Mouse (Mus musculus) heart, embryonic 12.5 days (tissue): ENCODE measurements around the gene Pard6a. TPM values are rescaled to one million over a fixed set of nuclear protein-coding genes. Genes with fewer than 3 reads are reported as not detected.

ENCODE experiments used
- ATAC-seq: fragments of 200-750 bp; cut with Nextera tagmentation; 2 replicates; pipeline ENCODE4 v1.8.0; 2017; ENCODE audit warnings: moderate TSS enrichment, moderate library complexity; ENCODE audit not compliant: insufficient number of reproducible peaks, low FRiP score
- H3K27ac ChIP-seq: fragments of 300-500 bp; sonication (generic); 2 replicates; pipeline ENCODE4 v1.5.1; 2016; ENCODE audit warnings: mild to moderate bottlenecking, moderate library complexity; ENCODE audit not compliant: poor library complexity, severe bottlenecking
- H3K27me3 ChIP-seq: fragments of 300-500 bp; sonication (generic); replicated peaks from 2 replicates; pipeline ENCODE4 v1.6.1; 2016; ENCODE audit warnings: mild to moderate bottlenecking, moderate library complexity
- H3K36me3 ChIP-seq: fragments of 300-500 bp; sonication (generic); 2 replicates; pipeline ENCODE4 v1.6.1; 2016; ENCODE audit warnings: mild to moderate bottlenecking, moderate library complexity
- H3K4me1 ChIP-seq: fragments of 300-500 bp; sonication (generic); replicated peaks from 2 replicates; pipeline ENCODE4 v1.6.1; 2016; ENCODE audit warnings: mild to moderate bottlenecking
- H3K4me2 ChIP-seq: fragments of 300-500 bp; sonication (generic); 2 replicates; pipeline ENCODE4 v1.6.1; 2016; ENCODE audit warnings: mild to moderate bottlenecking, moderate library complexity
- H3K4me3 ChIP-seq: fragments of 300-500 bp; sonication (generic); 2 replicates; pipeline ENCODE4 v1.5.1; 2016; ENCODE audit warnings: mild to moderate bottlenecking
- H3K9ac ChIP-seq: fragments of 300-500 bp; sonication (generic); 2 replicates; pipeline ENCODE4 v1.6.1; 2016; ENCODE audit warnings: mild to moderate bottlenecking, moderate library complexity
- H3K9me3 ChIP-seq: fragments of 300-500 bp; sonication (generic); replicated peaks from 2 replicates; pipeline ENCODE4 v1.6.1; 2016; ENCODE audit warnings: mild to moderate bottlenecking, moderate library complexity
- WGBS: fragments of 180-500 bp; shearing (Covaris S2); methylation state at CpG from one replicate; pipeline ENCODE4 v1.1.7; 2016; 5-methylcytosine and 5-hydroxymethylcytosine counted together
- polyA plus RNA-seq: library from polyadenylated mRNA; unstranded; fragments of >200 nt; fragmentation: Nextera tagmentation; extraction: Ambion mirVana; gene quantifications from 2 replicates; pipeline ENCODE4 v1.2.1, GENCODE M21; 2016

Gene Pard6a
- polyA plus RNA-seq, 1 experiment from 2014 or later: 14.0 TPM

DNA sequence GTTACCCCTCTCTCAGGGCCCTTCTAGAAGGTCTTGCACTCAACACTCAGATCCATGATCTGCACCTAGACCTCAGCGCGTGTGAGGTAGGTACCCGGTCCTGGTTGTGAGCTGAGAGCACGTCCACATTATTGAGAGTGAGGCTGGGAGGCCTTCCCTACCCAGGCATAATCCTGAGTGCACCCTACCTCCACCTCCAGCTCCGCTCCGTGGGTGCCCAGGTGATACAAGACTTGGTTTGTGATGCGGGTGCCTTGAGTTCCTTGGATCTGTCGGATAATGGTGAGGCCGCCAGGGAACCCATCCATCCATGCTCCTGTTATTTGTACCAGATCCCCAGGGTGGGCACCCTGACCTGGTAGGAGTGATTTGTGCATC lies 11.0 kb upstream of the Pard6a start:
- Histone ChIP-seq H3K9ac (no peak overlapping the region), H3K4me1 (peaks cover 31% of the 10 kb centered on the region), H3K4me2 (no peak overlapping the region), H3K36me3 (peaks cover 4% of the 10 kb centered on the region), H3K27ac (no peak overlapping the region), H3K27me3 (peaks cover 37% of the 10 kb centered on the region), H3K9me3 (peaks cover 8% of the 10 kb centered on the region; the same call in 1 of the 2 replicates), H3K4me3 (no peak overlapping the region)
- no peak for ATAC-seq
- 85% methylated on average over 9 of the region's 9 CpGs for WGBS

DNA sequence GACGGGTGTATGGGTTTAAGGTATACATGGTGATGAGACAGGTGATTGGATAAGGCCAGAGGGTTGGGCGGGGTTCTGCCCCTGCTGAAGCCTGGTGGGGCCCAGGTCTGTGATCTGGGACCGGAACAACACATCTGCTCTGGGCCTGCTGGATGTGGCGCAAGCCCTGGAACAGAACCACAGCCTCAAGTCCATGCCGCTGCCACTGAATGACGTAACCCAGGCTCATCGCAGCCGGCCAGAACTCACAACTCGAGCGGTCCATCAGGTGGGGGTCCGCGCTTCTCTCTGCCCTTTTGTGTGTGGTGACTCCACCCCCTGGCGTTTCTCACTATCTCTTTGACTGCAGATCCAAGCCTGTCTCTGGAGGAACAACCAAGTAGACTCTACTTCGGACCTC lies 10.0 kb upstream of the Pard6a start:
- Histone ChIP-seq H3K4me2 (no peak overlapping the region), H3K9me3 (peaks cover 8% of the 10 kb centered on the region; the same call in 1 of the 2 replicates), H3K36me3 (peaks cover 4% of the 10 kb centered on the region), H3K4me1 (peaks cover 22% of the 10 kb centered on the region), H3K4me3 (no peak overlapping the region), H3K27ac (no peak overlapping the region), H3K27me3 (peaks cover 45% of the 10 kb centered on the region), H3K9ac (no peak overlapping the region)
- WGBS: 69% methylated on average over 14 of the region's 14 CpGs
- ATAC-seq: no peak

DNA sequence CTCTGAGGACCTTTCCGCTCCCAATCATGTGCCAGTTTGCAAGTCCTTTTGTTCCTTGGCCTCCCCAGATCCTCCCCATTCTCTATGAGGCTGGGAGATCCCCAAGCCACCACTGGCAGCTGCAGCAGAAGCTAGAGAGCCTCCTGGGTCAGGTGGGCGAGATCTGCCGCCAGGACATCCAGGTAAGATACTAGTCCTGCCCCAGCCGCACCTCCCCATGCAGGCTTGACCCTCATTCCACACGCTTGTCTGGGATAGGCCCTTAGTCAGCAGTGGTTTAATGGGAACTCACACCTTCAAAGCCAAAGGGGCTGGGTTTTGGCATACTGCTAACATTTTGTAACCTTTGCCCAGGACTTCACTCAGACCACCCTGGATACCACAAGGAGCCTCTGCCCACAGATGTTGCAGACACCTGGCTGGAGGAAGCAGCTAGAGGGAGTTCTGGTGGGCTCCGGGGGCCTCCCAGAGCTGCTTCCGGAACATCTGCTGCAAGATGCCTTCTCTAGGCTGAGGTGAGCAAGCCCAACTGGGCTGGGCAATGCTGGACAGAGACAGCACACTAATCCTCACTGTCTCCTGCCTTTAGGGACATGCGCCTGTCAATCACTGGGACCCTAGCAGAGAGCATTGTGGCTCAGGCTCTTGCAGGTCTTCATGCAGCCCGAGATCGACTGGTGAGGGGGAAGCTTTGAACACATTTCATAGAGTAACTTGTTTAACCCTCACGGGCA lies 8.3 kb upstream of the Pard6a start:
- Histone ChIP-seq H3K27me3 (peaks cover 45% of the 10 kb centered on the region), H3K27ac (no peak overlapping the region), H3K4me1 (peaks cover 19% of the 10 kb centered on the region), H3K4me3 (no peak overlapping the region), H3K4me2 (no peak overlapping the region), H3K9me3 (peaks cover 8% of the 10 kb centered on the region; the same call in 1 of the 2 replicates), H3K36me3 (peaks cover 12% of the 10 kb centered on the region), H3K9ac (no peak overlapping the region)
- 88% methylated on average over 11 of the region's 11 CpGs for WGBS
- no peak for ATAC-seq

DNA sequence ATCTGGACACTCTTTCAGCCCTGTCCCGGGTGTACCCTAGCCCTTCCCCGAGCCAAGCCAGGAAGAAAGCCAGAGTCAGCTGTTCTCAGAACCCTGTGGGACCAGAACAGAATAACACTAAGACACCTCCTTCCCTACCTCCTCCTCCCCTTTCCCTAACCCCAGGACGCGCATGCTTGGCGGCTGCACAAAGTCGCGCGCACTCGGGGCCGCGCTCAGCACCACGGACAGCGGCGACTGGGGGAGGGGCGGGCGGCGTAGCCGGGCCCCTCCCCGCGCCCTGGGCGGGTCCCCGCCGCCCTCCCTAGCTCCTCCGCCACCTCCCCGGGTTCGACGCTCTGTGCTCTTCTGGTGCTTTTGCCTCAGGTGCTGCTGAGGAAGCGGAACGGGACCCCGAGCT lies 7.3 kb upstream of the Pard6a start:
- peaks cover 23% of the 10 kb centered on the region for H3K36me3 ChIP-seq
- peak; percentile 43; the same call in 1 of the 2 replicates for ATAC-seq
- H3K4me1 ChIP-seq: peaks cover 12% of the 10 kb centered on the region
- peak overlapping the region; percentile 47 for H3K4me3 ChIP-seq
- H3K9me3 ChIP-seq: peaks cover 8% of the 10 kb centered on the region; the same call in 1 of the 2 replicates
- peaks cover 45% of the 10 kb centered on the region for H3K27me3 ChIP-seq
- H3K27ac ChIP-seq: no peak overlapping the region
- 5% methylated on average over 24 of the region's 30 CpGs for WGBS
- peak overlapping the region; percentile 86 for H3K4me2 ChIP-seq
- peak overlapping the region; percentile 28; the same call in 1 of the 2 replicates for H3K9ac ChIP-seq

DNA sequence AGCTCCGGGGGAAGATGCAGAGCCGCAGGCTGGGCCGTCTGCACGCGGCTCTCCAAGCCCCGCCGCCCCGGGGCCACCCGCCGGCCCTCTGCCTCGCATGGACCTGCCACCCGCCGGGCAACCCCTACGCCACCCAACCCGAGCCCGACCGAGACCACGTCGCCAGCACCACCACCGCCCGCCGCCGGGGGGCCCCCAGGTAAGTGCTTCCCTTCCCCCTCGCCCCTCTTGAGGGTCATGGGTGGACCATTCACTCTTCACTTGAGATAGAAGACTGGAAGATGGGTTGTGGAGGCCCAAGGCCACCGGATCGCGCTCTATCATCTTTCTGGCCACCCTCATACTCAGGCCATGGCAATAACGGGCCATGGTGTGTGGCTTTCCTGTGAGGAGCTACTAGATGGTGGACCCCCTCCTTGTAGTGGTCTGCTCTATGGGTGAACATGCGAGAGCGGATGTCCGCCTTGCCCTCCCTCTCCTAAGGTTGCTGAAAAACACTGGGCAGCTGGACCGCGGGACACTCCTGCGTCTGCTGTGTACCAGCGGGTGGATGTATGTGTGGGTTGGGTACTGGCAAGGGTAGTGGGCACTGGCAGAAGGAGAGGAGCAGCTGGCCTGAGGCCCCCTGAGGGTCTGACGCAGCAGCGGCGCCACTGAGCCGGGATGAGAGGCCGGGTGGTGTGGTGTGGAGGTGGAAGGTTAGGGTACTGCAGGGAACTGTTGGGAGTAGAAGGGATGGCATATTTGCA lies 6.7 kb upstream of the Pard6a start:
- Histone ChIP-seq H3K27me3 (peaks cover 39% of the 10 kb centered on the region), H3K36me3 (peaks cover 25% of the 10 kb centered on the region), H3K4me3 (peak overlapping the region; percentile 47), H3K4me2 (peak overlapping the region; percentile 86), H3K4me1 (peaks cover 12% of the 10 kb centered on the region), H3K27ac (no peak overlapping the region), H3K9ac (peak overlapping the region; percentile 28; the same call in 1 of the 2 replicates), H3K9me3 (peaks cover 8% of the 10 kb centered on the region; the same call in 1 of the 2 replicates)
- ATAC-seq: 0 out of 2 replicates have a peak, but pooled peaks have one; percentile 3
- 7% methylated on average over 39 of the region's 40 CpGs for WGBS

DNA sequence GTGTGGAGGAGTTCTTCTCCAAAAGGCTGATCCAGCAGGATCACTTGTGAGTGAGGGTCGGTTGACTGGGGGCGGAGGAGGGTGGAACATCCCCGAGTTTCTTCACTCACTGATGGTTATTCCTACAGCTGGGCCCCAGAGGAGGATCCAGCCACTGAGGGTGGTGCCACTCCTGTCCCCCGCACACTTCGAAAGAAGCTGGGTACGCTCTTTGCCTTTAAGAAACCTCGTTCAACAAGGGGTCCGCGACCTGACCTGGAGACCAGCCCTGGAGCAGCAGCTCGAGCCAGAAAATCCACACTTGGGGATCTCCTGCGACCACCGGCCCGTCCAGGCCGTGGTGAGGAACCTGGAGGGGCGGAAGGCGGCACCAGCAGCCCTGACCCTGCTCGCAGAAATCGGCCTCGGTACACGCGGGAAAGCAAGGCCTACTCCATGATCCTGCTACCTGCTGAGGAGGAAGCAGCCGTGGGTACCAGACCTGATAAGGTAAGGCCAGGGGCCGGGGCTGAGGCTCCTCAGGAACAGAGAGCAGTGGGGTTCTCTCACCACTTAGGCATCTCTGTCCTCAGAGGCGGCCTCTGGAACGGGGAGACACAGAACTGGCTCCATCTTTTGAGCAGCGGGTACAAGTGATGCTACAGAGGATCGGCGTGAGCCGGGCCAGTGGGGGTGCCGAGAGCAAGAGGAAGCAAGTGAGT lies 5.7 kb upstream of the Pard6a start:
- no peak for ATAC-seq
- WGBS: 74% methylated on average over 30 of the region's 30 CpGs

DNA sequence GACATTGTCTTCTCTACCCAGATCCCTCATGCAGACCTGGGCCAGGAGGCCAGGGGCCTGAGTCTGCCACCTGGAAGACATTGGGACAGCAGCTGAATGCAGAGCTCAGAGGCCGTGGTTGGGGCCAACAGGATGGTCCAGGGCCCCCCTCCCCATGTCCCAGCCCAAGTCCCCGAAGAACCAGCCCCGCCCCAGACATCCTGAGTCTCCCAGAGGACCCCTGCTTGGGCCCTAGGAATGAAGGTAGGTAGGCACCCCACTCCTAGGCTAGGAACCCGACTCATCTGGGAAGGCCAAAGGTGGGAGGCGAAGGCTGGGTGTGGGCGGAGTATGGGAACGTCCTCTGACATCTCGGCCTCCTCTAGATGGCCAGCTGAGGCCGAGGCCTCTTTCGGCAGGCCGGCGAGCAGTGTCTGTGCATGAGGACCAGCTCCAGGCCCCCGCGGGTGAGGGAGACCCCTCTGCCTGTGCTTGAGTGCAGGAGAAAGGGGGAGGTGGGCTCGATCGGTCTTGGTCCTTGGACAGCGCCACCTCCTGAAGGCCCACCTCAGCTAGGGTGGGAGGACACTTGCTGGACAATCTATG lies 3.7 kb upstream of the Pard6a start:
- 90% methylated on average over 17 of the region's 17 CpGs for WGBS
- Histone ChIP-seq H3K4me2 (no peak overlapping the region), H3K4me3 (no peak overlapping the region), H3K36me3 (peaks cover 25% of the 10 kb centered on the region), H3K27ac (no peak overlapping the region), H3K27me3 (peaks cover 21% of the 10 kb centered on the region), H3K9ac (no peak overlapping the region), H3K4me1 (peaks cover 28% of the 10 kb centered on the region), H3K9me3 (peaks cover 8% of the 10 kb centered on the region; the same call in 1 of the 2 replicates)
- no peak for ATAC-seq

More for the DNA sequence above, 5.7 kb upstream of the Pard6a start:
- H3K36me3 ChIP-seq: peaks cover 25% of the 10 kb centered on the region
- peaks cover 17% of the 10 kb centered on the region for H3K4me1 ChIP-seq
- no peak overlapping the region for H3K4me2 ChIP-seq
- H3K9ac ChIP-seq: no peak overlapping the region
- no peak overlapping the region for H3K27ac ChIP-seq
- H3K27me3 ChIP-seq: peaks cover 31% of the 10 kb centered on the region
- no peak overlapping the region for H3K4me3 ChIP-seq
- peaks cover 8% of the 10 kb centered on the region; the same call in 1 of the 2 replicates for H3K9me3 ChIP-seq

DNA sequence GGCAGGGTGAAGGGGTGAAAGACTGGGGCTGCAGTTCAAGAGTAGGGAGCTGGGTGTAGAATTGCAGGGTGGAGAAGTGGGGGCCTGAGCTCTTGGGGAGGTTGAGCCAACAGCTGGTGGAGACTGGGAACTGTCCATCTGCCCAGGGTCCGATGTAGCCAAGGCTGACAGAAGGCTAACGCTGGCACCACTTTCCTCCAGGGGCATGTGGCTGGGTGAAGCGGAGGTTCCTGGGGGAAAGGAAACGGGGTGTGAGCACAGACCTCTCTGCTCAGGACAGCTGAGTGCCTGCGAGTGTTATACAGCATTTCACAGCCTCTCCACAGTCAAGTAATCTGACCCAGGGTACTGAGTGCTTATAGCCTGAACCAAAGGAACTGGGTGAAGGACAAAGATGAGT lies 2.2 kb upstream of the Pard6a start:
- Histone ChIP-seq H3K36me3 (peaks cover 34% of the 10 kb centered on the region), H3K4me3 (no peak overlapping the region)
- WGBS: 90% methylated on average over 5 of the region's 5 CpGs

DNA sequence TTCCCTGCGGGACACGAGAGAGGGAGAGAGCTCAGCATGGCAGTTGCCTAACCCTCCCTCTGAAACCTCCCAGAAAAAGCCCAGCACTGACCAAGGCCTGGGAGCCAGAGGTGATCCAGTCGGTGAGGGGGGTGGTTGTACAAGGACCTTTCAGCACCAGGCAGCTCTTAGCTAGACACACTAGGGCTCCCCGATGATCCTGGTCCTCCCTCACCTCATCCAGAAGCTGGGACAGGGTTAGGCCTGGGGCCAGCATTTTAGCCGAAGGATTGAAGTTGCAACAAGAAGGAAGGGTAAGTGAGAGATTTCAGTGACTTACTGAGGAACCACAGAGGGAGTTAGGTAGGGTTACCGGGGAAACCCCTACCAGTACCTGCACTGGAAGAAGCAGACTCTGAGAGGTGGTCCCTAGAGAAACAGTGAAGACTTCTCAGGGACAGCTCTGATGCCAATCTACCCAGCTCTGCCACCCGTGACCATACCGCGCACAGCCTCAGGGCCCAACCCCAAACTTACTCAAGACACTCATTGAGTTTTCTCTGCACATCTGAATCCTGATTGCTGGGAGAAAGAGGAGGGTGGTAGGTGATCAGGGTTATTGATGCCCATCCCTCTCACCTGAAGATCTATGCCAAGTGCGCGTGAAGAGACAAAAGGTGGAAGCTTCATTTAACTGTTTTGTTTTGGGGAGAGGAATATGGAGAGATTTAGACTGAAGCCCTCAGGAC lies 1.3 kb upstream of the Pard6a start:
- Histone ChIP-seq H3K4me1 (peaks cover 22% of the 10 kb centered on the region), H3K9me3 (no peaks in the 10 kb centered on the region), H3K27me3 (peaks cover 10% of the 10 kb centered on the region), H3K36me3 (peaks cover 43% of the 10 kb centered on the region), H3K4me2 (peak overlapping the region; percentile 96), H3K9ac (peak overlapping the region; percentile 83), H3K4me3 (peak overlapping the region; percentile 75), H3K27ac (no peak overlapping the region)
- WGBS: 87% methylated on average over 11 of the region's 11 CpGs
- ATAC-seq: no peak

More for the DNA sequence above, 2.2 kb upstream of the Pard6a start:
- Histone ChIP-seq H3K9ac (no peak overlapping the region), H3K27ac (no peak overlapping the region), H3K27me3 (peaks cover 18% of the 10 kb centered on the region), H3K4me1 (peaks cover 31% of the 10 kb centered on the region), H3K4me2 (no peak overlapping the region), H3K9me3 (no peaks in the 10 kb centered on the region)
- ATAC-seq: no peak

DNA sequence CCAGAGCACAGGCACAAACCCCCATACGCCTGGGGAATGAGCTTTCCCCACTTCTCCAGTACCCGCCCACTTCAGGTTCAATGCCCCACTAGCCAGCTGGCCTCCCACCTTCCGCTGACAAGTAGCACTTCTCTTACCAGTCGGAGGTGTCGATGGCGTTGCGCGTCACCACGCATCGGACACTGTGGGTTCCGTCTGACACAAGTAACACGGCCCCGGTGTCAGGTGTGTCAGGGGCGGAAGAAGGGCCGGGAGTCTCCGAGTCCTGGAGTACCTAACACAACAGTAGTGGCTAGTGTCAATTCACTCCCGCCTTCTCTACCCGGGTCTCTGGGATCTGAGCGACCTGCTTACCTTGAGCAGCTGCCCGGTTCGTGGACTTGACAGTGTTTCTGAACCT lies 382 bp upstream of the Pard6a start:
- peak; percentile 58 for ATAC-seq
- H3K9ac ChIP-seq: peak overlapping the region; percentile 83
- peaks cover 20% of the 10 kb centered on the region for H3K4me1 ChIP-seq
- peak overlapping the region; percentile 83 for H3K27ac ChIP-seq
- H3K4me3 ChIP-seq: peak overlapping the region; percentile 75
- peaks cover 43% of the 10 kb centered on the region for H3K36me3 ChIP-seq
- H3K4me2 ChIP-seq: peak overlapping the region; percentile 96
- under 1% methylated on average over 21 of the region's 21 CpGs for WGBS
- H3K27me3 ChIP-seq: peaks cover 1% of the 10 kb centered on the region; the same call in 1 of the 2 replicates
- no peaks in the 10 kb centered on the region for H3K9me3 ChIP-seq
